16 mouse cellular contexts compared by ENCODE assay signal in the genomic region with DNA sequence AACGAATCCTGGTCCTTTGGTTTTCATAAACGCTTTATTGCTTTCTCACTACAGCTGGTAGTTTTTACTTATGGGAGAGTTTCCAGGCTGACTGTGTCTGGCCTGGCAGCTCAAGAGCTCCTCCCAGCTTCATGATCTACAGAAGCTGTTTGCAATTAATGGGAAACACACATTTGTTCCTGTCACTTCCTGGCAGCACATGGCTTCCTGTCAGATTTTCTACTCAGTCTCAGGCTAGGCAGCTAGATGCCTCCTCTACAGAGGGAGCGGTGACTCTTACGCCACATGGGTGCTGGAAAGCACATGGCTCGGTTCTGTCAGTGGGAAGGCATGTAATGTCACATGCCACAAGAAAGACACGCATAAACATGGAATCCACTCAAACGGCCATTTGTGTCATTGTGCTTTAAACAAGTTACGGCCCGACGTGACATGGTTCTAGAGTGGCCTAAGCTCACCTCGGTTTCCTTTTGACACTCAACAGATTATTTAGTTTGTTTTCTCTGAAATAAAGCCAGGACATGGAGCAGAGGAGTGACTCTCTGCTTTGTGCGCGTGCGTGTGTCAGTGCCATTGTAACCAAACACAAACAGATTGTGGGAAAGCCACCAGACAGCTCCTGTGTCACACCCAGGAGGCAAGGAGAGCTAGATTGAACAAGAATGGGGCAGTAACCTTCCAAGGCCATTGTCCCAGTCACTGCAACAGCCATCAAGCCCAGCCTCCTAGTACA. TPM values are rescaled to one million over a fixed set of nuclear protein-coding genes. Genes with fewer than 3 reads are reported as not detected.
A peak's percentile ranks its signal among the peaks of the same experiment; 100 is the strongest.
DNase-seq lines count a peak whose midpoint lies in the region; ATAC-seq and TF ChIP-seq lines count a peak whose summit lies in the region.
"Had no signal": no experiment of that assay in that cellular context is flagged by ENCODE, and none has a peak within 500 bp of the region (broad histone marks: within the 10 kb centered on the region; RNA-seq: fewer than 3 reads in every experiment).

No protein-coding gene starts in this region.

- no peaks in the 10 kb centered on the region for H3K4me1 ChIP-seq in forebrain, embryonic 14.5 days (ENCODE audit: control insufficient read depth, insufficient read depth, low read length)
- H3K4me1 ChIP-seq in forebrain, embryonic 10.5 days: no peaks in the 10 kb centered on the region
- no peaks in the 10 kb centered on the region for H3K4me1 ChIP-seq in stomach, postnatal 0 days (replicated peaks; ENCODE audit: control insufficient read depth, insufficient read depth)
- H3K4me1 ChIP-seq: embryonic facial prominence, embryonic 12.5 days; lung, embryonic 15.5 days had no signal

- intact Hi-C loops in heart, postnatal 25 days (cut with DNase I): loop anchor here (2.0 kb wide), 1 partner anchor 24 kb away; no protein-coding TSS in a partner anchor

- no peaks in the 10 kb centered on the region for H3K27me3 ChIP-seq in forebrain, embryonic 14.5 days (replicated peaks; ENCODE audit: control insufficient read depth, insufficient read depth, low read length)
- no peaks in the 10 kb centered on the region for H3K27me3 ChIP-seq in forebrain, embryonic 10.5 days (ENCODE audit: poor library complexity, severe bottlenecking)
- H3K27me3 ChIP-seq in stomach, postnatal 0 days (ENCODE audit: control insufficient read depth, insufficient read depth, low read length): no peaks in the 10 kb centered on the region
- H3K27me3 ChIP-seq: embryonic facial prominence, embryonic 12.5 days; lung, embryonic 15.5 days had no signal

- TF ChIP-seq POLR2A in brain, embryonic 14.5 days (IDR thresholded peaks at IDR 0.05; ENCODE audit: borderline replicate concordance, extremely low read depth, insufficient read depth, insufficient read length, poor library complexity, severe bottlenecking): no peak

- H3K9me3 ChIP-seq in forebrain, embryonic 14.5 days (replicated peaks; ENCODE audit: control insufficient read depth, low read length): no peaks in the 10 kb centered on the region
- peaks cover 7% of the 10 kb centered on the region; the same call in 1 of the 2 replicates for H3K9me3 ChIP-seq in forebrain, embryonic 10.5 days
- H3K9me3 ChIP-seq in stomach, postnatal 0 days (ENCODE audit: control insufficient read depth, low read length): no peaks in the 10 kb centered on the region; the same call in 1 of the 2 replicates
- H3K9me3 ChIP-seq: embryonic facial prominence, embryonic 12.5 days; lung, embryonic 15.5 days had no signal

- DNase-seq in forebrain, embryonic 14.5 days (ENCODE audit: low spot score): peak; percentile 55
- DNase-seq in forebrain, embryonic 10.5 days (ENCODE audit: extremely low spot score, low spot score): no peak
- DNase-seq in kidney, postnatal 14 days: peak; percentile 13
- no peak for DNase-seq in kidney, adult 11 months
- DNase-seq in brain, embryonic 14.5 days (ENCODE audit: low read depth): peak; percentile 57
- peak; percentile 16 for DNase-seq in heart, postnatal 25 days (ENCODE audit: low spot score)
- DNase-seq in natural killer cell, adult 2 months (ENCODE audit: low spot score in 2 of 2): no peak
- no peak for DNase-seq in stomach, postnatal 0 days (ENCODE audit: low spot score)
- DNase-seq: cerebellum, postnatal 10 days; thymus, postnatal 14 days had no signal

- H3K36me3 ChIP-seq in forebrain, embryonic 14.5 days (ENCODE audit: control insufficient read depth, insufficient read depth, low read length): peaks cover 52% of the 10 kb centered on the region
- H3K36me3 ChIP-seq in forebrain, embryonic 10.5 days (replicated peaks): peaks cover 99% of the 10 kb centered on the region
- H3K36me3 ChIP-seq in stomach, postnatal 0 days (ENCODE audit: control insufficient read depth, insufficient read depth, low read length): peaks cover 12% of the 10 kb centered on the region
- H3K36me3 ChIP-seq: G1E had no signal

- 92% methylated on average over 14 of the region's 14 CpGs for WGBS in forebrain, embryonic 14.5 days
- 96% methylated on average over 14 of the region's 14 CpGs for WGBS in forebrain, embryonic 10.5 days
- WGBS in stomach, postnatal 0 days: 88% methylated on average over 14 of the region's 14 CpGs

- ATAC-seq in forebrain, embryonic 14.5 days: peak; percentile 62; the same call in 1 of the 2 replicates
- no peak for ATAC-seq in stomach, postnatal 0 days (ENCODE audit: low FRiP score, low TSS enrichment)
- ATAC-seq: activated CD4-positive, CD25-positive, alpha-beta regulatory T cell, adult 4 months; intestine, embryonic 16.5 days had no signal

- H3K27ac ChIP-seq in forebrain, embryonic 14.5 days (ENCODE audit: low read depth, low read length): no peak overlapping the region
- H3K27ac ChIP-seq in forebrain, embryonic 10.5 days: no peak overlapping the region
- no peak overlapping the region for H3K27ac ChIP-seq in stomach, postnatal 0 days (replicated peaks)
- H3K27ac ChIP-seq: embryonic facial prominence, embryonic 12.5 days; left cerebral cortex, adult 2 months; lung, embryonic 15.5 days had no signal

- H3K9ac ChIP-seq in forebrain, embryonic 14.5 days (ENCODE audit: low read length): no peak overlapping the region
- no peak overlapping the region for H3K9ac ChIP-seq in stomach, postnatal 0 days (ENCODE audit: low read length)
- H3K9ac ChIP-seq: embryonic facial prominence, embryonic 12.5 days; lung, embryonic 15.5 days had no signal

- no peak for TF ChIP-seq EP300 in stomach, postnatal 0 days (optimal IDR thresholded peaks at IDR 0.05)

- H3K4me3 ChIP-seq in forebrain, embryonic 14.5 days (ENCODE audit: low read depth, low read length): no peak overlapping the region
- no peak overlapping the region for H3K4me3 ChIP-seq in forebrain, embryonic 10.5 days
- H3K4me3 ChIP-seq in stomach, postnatal 0 days (ENCODE audit: low read depth, low read length): no peak overlapping the region
- H3K4me3 ChIP-seq: embryonic facial prominence, embryonic 12.5 days; left cerebral cortex, adult 2 months; lung, embryonic 15.5 days had no signal

- no peak overlapping the region for H3K4me2 ChIP-seq in forebrain, embryonic 14.5 days (ENCODE audit: low read length)
- H3K4me2 ChIP-seq in stomach, postnatal 0 days (replicated peaks; ENCODE audit: low read depth): no peak overlapping the region
- H3K4me2 ChIP-seq: embryonic facial prominence, embryonic 12.5 days; lung, embryonic 15.5 days had no signal

- no peak for TF ChIP-seq CTCF in brain, embryonic 14.5 days (IDR thresholded peaks at IDR 0.05; ENCODE audit: borderline replicate concordance, extremely low read depth, insufficient read depth, insufficient read length)
- TF ChIP-seq CTCF in stomach, postnatal 0 days (IDR thresholded peaks at IDR 0.05; ENCODE audit: low read depth): no peak

RNA-seq across cellular contexts. Expression of a gene that starts 36.1 kb away (rescaled TPM):
- 31.7 and 34.3 TPM in 2 replicates for polyA plus RNA-seq in forebrain, embryonic 14.5 days (2014; fragmentation: Nextera tagmentation; extraction: Ambion mirVana)
- polyA plus RNA-seq in forebrain, embryonic 10.5 days (2016; fragmentation: Nextera tagmentation; extraction: Ambion mirVana): 138 and 147 TPM in 2 replicates
- 12.7 and 13.9 TPM in 2 replicates for polyA plus RNA-seq in brain, embryonic 14.5 days (2012; rRNA removed)
- total RNA-seq in heart, postnatal 25 days (2021): 10 to 100 TPM; 21.3 to 21.8 TPM
- 23.5 and 23.9 TPM in 2 replicates for polyA plus RNA-seq in stomach, postnatal 0 days (2015; fragmentation: Nextera tagmentation; extraction: Ambion mirVana)
- polyA plus RNA-seq: G1E had no signal

Comparison
In these comparisons a context has a peak if more than half of its experiments do, and no peak if none do; other contexts are left out.
1. DNase-seq: peak in forebrain, embryonic 14.5 days (single experiment), kidney, postnatal 14 days (single experiment), brain, embryonic 14.5 days (single experiment) and heart, postnatal 25 days (single experiment); none in forebrain, embryonic 10.5 days (single experiment), kidney, adult 11 months (single experiment), natural killer cell, adult 2 months (0 of 2) and stomach, postnatal 0 days (single experiment).